ENCODE assay signal across 19 mouse cellular contexts in the genomic region with DNA sequence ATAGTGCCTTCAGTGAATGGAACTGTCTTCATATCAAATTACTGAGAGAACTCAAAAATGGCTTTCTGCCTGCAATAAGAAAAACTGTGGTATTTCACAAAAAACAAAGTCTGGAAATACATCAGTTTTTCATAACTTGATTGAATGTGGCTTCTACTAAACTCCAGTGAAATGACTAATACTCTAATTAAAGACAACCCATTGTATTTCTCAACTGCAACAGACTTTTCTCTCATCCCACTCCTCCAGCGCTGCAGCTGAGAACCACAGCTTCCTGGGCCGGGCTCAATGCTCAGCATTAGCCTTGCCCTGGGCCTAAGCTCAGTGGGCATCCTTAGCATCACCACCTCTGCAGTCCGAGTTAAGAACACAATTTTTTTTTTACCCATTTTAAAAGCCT.
"Had no signal": no experiment of that assay in that cellular context is flagged by ENCODE, and none has a peak within 500 bp of the region (broad histone marks: within the 10 kb centered on the region; RNA-seq: fewer than 3 reads in every experiment).

No protein-coding gene starts in this region.

- H3K4me3 ChIP-seq: limb, embryonic 12.5 days; limb, embryonic 15.5 days; lung, embryonic 15.5 days; midbrain, embryonic 12.5 days; midbrain, embryonic 15.5 days; neural tube, embryonic 13.5 days had no signal

- H3K27ac ChIP-seq: limb, embryonic 12.5 days; limb, embryonic 15.5 days; liver, embryonic 14.5 days; lung, embryonic 15.5 days; midbrain, embryonic 12.5 days; midbrain, embryonic 15.5 days; neural tube, embryonic 13.5 days had no signal

- ATAC-seq: midbrain, embryonic 15.5 days had no signal

- DNase-seq: kidney, adult 9 months; kidney, postnatal 14 days; kidney, postnatal 4 days; left cerebral cortex, postnatal 4 days; lung, adult 18-20 months; lung, postnatal 10 days; lung, postnatal 4 days; retina, postnatal 1 day; right cerebral cortex, postnatal 25 days; thymus, adult 2 months; thymus, postnatal 14 days; thymus, postnatal 4 days had no signal
